Mouse (Mus musculus) brain, embryonic 18.5 days (tissue): Measurements from ENCODE around the gene Srl.
"Not testable (repeated sequence)": the region's sequence is repeated elsewhere in the genome, so short reads cannot be mapped to it uniquely, and the experiment has no call there.

Experiments used
- DNase-seq: peaks from one replicate; pipeline ENCODE4 v3.0.0-alpha.2; 2012; ENCODE audit warnings: low read depth, low spot score

Gene Srl

DNA sequence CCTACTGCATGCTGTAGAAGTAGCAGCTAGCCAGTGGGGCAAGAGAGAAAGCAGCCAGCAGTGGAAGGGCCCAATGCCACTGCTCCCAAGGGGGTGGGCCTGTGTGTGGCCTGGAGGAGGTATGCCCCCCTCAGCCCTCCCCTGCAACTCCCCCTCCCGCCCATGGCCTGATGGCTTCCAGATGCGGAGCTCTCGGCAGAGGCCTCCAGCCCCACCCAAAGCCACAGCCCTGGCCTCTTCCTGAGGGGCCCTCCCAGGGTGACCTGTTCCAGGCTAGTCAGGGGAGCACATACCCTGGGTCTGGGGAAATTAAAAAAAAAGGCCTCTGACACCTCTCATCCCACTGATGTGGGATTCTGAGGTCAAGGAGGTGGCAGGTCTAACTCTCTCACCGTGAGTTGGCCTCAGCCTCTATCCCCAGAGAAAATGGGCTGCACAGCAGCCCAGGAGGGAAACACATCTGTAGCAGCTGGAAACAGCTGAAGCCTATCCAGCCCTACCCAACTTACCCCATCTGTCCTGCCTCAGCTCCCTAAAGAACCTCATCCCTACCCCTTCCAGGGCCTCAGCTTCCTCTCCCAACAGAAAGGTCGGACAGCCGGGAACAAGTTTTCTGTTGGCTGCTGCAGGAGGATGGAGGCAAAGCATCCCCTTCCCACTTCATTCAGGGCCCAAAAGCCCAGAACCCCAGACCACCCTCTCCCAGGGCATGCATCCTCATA is 11.4 kb upstream of the Srl start:
- DNase-seq, result no peak

DNA sequence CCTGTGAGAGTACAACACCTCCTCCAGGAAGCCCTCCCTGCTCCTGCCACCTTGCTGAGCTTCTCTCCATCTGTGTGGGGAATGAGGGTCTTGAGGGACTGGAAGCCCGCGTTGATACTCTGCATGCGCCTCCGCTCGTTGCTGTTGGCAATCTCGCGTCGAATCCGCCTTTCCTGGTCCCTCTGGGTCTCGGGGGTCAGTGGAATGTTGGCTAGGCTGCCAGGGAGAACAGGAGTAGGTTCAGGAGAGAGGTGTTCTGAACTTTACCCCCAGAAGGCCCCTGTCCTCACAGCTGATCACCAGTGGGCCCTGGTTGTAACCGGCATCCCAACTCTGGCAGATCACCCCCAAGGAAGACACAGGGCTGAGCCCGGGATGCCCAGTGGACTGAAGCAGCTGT is 10.3 kb upstream of the Srl start:
- no peak for DNase-seq

- no peak for DNase-seq
These were observed 9.4 kb upstream of the Srl start for GRCm38 (mm10) chr16:4551056-4551455.

- DNase-seq, result no peak
These were observed 7.5 kb upstream of the Srl start for GRCm38 (mm10) chr16:4548953-4549688.

GRCm38 (mm10) chr16:4547611-4548010 is 6.0 kb upstream of the Srl start:
- DNase-seq, result no peak

- no peak for DNase-seq
These were observed 5.2 kb upstream of the Srl start for GRCm38 (mm10) chr16:4546838-4547237.

DNA sequence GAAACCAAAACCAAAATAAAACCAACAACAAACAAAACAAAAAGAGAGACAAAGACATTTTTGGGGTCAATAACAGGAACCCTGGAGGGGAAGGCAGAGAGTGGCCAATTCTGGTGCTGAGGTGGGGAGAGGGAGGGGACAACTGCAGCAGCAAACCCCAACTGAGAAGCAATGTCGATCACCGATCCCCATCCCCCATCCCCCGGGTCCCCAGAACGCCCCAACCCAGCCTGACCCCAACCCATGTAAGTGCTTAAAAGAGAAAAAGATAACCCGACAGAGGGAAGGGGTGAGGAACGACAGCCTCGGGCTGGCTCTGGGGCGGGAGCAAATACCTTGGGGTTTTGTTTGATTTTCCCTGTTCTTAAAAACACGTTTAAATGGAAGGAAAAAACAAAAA is 3.2 kb upstream of the Srl start:
- DNase-seq, result no peak

- no peak for DNase-seq
These were observed 1.6 kb upstream of the Srl start for GRCm38 (mm10) chr16:4543266-4543665.

- no peak for DNase-seq
These were observed 689 bp upstream of the Srl start for GRCm38 (mm10) chr16:4542236-4542774.

- no peak for DNase-seq
These were observed 583 bp downstream of the Srl start for GRCm38 (mm10) chr16:4541033-4541432.

DNA sequence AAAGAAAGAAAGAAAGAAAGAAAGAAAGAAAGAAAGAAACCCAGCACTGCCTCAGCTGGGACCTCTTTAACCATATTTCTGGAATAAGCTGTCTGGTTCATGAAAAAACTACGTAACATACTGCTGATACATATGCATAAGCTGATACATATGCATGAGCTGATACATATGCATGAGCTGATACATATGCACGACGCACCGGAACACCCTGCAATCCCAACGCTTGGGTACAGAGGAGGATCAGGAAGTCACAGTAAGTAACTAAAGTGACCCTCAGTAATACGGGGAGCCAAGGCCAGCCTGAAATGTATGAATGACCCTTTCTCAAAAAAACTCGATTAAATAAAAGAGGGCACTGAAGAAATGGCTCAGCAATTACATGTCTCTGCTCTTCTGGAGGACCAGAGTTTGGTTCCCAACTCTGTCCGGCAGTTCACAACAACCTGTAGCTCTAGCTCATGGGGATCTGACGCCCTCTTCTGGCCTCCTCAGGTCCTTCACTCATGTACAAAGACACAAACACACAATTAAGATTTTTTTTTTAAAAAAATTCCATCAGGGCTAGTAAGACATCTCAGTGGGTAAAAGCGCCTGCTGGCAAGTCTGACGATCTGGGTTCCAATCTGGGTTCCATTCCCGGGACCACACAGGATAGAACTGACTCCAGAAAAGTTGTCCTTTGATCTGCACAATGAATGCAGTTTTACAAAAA is 1.4 kb downstream of the Srl start:
- peak; percentile 42 for DNase-seq

DNA sequence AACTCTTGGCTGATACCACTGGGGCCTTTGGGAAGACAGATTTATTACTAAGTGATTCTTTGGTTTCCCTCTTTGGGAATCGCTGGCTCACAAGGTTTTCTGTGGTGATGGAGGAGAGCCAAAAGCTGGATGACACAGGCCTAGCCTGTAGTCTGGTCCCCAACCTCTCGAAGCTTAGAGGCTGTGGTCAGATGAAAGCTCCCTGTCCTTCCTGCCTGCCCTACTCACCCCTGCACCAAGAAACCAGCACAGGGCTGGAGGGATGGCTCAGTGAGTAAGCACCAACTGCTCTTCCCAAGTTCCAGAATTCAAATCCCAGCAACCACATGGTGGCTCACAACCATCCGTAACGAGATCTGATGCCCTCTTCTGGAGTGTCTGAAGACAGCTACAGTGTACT is 2.1 kb downstream of the Srl start:
- DNase-seq, result no peak

DNA sequence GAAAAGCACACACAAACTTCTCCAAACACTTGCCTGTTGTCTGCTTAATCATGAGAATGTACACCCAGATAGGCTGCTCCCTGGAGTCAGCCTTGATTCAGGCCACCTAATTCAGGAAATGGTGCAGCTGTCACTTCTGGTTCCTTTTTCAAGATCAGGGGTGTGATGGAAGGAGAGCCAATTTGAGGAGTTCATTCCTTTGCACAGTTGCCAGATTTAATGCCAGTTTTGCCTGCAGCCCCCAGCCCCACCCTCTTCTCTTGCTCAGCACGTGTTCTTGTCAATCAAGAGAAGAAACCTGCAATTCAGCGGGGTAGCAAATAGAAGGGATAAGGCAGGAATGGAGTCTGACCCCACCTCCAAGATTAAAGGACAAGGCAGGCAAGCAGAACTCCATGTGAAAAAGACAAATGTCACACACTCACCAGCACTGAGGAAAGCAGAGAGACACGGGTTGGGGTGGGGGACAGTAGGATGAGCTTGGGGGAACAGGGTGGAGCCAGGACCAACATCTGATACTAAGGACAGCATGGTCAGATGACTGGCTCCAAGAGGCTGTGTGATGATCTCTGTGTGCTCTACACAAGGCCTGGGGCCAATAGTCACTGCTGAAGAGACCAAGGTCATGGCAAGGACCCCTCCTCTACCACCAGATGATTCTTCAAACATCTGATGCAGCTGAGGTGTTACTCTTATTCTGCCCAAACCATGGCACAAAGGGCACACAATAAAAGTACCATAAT is 3.8 kb downstream of the Srl start:
- no peak for DNase-seq

GRCm38 (mm10) chr16:4527373-4527772 is 14.2 kb downstream of the Srl start:
- DNase-seq, result not testable (repeated sequence)

DNA sequence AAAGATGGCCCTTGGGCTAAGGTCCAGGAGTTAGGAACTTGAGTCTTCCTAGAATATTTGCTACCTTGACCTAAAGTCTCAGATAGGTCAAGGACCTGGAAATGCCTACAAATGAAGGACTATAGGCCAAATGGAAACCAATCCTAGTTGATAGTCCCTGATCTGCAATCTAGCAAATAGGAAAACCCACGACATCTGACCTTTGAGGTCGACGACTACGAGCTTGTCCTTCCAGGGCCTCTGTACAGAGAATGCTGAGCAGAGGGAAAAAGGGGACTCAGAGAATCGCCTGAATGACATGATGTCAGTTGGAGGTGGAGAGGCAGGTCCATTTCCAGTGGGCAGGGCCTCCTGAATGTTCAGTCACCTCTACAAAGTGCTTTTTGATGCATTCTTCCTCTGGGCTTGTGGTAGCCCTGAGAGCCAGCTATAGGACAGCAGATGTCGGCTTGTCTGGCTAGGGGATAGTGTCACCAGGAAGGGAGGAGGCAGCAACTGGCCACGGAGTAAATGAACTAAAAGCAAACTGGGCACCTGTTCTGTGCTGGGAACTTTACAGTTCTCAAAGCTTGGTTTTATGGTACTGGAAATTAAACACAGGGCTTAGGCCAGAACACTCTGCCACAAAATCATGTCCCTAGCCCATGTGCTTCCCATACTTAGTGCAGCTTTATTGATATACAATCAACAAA is 18.2 kb downstream of the Srl start:
- DNase-seq, result no peak

DNA sequence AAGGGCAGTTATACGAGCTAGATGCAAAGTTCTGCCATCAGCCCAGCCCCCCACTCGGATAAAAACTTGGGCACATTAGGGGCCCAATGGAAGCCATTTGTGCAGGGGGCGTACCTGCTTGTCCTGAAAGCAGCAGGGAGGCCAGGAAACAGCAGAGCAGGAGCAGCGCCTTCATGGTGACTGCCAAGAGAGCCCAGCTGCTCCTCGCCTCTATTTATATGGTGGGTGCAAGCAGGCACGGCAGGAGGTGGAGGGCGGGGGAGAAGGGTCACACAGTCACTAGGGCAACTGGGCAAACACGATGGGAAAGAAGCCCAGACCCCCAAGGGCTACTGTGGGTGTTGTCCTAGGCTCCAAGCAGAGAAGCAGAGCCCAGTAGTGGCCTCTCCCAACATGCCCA is 18.7 kb downstream of the Srl start:
- DNase-seq, result no peak

DNA sequence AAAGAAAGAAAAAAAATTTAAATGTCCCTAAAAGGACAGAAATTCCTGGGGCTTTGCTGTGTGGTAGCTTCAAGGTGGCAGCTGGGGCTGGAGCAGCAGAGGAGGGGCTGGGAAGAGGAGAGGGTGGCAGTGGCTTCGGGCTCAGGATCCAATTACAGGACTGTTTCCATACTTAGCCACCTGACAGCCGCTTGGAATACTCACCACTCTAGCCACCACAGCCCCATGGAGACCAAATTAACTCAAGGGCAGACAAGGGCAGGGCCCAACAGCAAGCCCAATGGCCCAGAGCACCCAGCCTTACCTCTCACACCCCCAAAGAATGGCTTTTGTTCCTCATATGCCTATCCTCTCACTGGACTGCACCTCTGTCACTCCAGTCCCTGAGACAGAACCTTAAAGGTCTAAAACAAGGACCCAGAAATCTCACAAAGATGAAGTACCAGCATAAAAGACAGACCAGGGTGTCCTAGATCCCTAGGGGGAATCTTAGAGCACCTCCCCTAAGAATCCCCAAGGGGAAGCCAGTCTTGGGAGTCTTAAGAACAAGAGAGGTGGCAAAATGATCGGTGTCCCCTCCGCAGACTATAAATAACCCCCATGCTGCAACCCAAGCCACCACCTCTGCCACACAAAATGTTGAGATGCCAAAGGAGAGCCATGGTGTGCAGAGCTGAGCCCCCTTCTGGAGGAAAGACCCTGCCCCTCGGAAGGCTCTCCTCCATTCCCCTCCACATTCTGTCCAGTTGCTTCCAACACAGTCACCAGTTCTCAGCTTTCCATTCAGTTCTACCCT is 19.7 kb downstream of the Srl start:
- DNase-seq, result no peak

- no peak for DNase-seq
These were observed 20.4 kb downstream of the Srl start for GRCm38 (mm10) chr16:4521074-4521667.

DNA sequence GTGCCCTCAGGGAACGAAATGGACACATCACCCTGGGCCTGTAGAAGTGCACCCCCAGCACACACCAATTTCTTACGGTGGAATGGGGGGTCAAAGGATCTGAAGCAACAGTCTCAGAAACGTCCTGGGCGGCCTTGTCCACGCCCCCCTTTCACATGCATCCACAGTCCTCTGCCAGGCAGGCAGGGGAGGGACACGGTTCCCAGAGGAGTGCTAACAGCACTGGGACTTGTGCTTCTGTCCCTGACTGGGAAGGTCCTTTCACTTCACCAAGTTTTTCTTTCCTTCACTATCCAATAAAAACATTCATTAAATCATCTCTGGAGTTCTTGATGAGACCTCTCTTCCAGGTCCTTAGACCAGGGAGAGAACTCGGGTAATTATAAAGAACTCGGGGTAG is 20.9 kb downstream of the Srl start:
- no peak for DNase-seq

DNA sequence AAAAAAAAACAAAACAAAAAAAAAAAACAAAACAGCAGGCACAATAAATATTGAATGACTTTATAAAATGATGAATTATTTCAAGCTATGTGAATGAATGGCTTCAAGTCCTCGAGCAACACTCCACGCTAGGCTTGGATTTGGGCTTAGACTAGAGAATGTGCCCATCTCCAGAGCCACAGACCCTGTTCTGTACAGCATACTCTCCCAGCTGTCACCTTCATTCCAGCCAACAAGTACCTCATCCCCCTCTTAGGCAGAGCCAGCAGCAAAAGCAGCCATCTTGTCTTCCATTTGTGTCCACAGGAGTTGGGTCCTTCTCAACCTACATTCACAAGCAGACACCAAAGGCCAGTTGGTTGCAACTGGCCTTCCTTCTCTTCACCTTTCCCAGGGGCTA is 21.8 kb downstream of the Srl start:
- no peak for DNase-seq
